Mouse (Mus musculus) megakaryocyte, embryonic 14.5 days (primary cell): Measurements from ENCODE around the gene Spryd3.

Experiments used
- FLI1 ChIP-seq: IDR thresholded peaks from 2 replicates; pipeline ENCODE4 v1.6.1; 2012; ENCODE audit warnings: low read length, inconsistent platforms, mixed read lengths
- GATA1 ChIP-seq: IDR thresholded peaks from 3 replicates; pipeline ENCODE4 v1.6.1; 2012; ENCODE audit warnings: mixed read lengths, low read length, inconsistent platforms, borderline replicate concordance

GRCm38 (mm10) chr15:102178279-102178678 is 42.2 kb upstream of the Spryd3 start:
- TF ChIP-seq FLI1, result no peak
- no peak for TF ChIP-seq GATA1
